Mouse (Mus musculus): ENCODE data around the gene Cdh3.

DNA sequence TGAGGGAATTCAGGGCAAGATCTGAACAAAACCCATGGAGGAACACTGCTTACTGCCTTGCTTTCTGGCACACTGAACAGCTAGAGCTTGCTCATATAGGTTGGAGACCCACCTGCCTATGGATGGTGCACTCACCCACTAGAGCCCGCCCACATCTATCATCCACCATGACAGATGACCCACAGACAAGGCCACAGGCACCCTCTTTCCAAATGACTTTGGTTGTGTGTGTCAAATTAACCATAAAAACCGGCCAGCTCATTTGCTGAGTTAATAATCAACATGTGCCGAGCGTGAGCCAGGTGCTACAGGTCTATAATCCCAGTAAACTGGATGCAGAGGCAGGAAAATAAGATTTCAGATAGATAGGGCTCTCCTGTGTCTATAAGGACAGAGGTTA is 59.7 kb downstream of the Cdh3 start:
- TF ChIP-seq CTCF (IDR thresholded peaks at IDR 0.05; ENCODE audit: control insufficient read depth, insufficient read depth, insufficient read length) (no peak), FOSL1 (IDR thresholded peaks at IDR 0.05; ENCODE audit: insufficient read depth, low read length, poor library complexity, severe bottlenecking) (no peak), MYOG (IDR thresholded peaks at IDR 0.05; ENCODE audit: control insufficient read depth, extremely low read depth, insufficient read length) (no peak)

All from C2C12 (cell line).